Mouse (Mus musculus) neutrophil, adult 83 days (primary cell): ENCODE data around the gene Nog. TPM values are rescaled to one million over a fixed set of nuclear protein-coding genes. Genes with fewer than 3 reads are reported as not detected.

ENCODE experiments used
- total RNA-seq, 2 experiments: library from RNA; stranded (reverse); gene quantifications; one replicate each; pipeline ENCODE4 v1.2.4; 2023

Nog gene
- total RNA-seq: not detected

GRCm38 (mm10) chr11:89302056-89302815 is at the start of gene Nog:
Nog (minus strand) TSS chr11:89302332.

Other genes with a start within 250 kb of the Nog start
- 1 to 10 TPM in 1 of 2 experiments, under 1 TPM in 1; 0.92 to 1.1 TPM for gene Dgke, start 235.5 kb downstream of the Nog start, total RNA-seq
- gene Gm525, start 228.5 kb downstream of the Nog start, total RNA-seq: not detected